Mouse (Mus musculus) brain, embryonic 18.5 days (tissue): ENCODE measurements around the gene Ncbp3.

ENCODE experiments used
- DNase-seq: peaks from one replicate; pipeline ENCODE4 v3.0.0-alpha.2; 2012; ENCODE audit warnings: low read depth, low spot score

Ncbp3 gene

DNA sequence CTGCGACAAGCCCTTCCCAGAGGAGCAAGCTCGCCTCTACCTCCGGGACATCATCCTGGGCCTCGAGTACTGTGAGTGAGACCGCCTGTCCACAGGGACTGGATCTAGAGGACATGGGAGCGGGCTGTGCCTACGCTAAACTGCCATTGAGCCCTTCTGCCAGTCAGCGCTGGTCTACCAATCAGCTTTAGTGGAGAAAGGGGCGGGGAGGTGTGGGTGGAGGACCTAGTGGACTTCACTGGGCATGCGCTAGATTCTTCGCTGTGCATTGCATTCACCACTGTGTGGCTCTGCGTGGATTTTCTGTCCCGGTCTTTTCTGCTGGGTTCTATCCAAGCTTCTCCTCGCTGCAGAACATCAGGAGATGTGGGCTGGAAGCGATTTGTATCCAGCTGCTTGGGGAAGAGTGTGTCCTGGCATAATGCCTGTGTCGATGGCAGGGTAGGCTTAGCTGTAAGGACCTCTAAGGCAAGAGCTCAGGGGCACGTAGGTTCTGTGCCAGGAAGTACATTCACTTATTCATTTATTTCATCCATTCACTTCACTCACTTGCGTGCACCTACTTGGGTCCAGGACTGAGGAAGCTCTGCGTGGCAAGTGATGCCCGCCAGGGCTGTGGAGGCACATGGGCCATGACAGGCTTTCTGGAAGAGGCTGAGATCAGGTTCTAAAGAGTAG is 16.6 kb upstream of the Ncbp3 start:
- DNase-seq = peak; percentile 78

DNA sequence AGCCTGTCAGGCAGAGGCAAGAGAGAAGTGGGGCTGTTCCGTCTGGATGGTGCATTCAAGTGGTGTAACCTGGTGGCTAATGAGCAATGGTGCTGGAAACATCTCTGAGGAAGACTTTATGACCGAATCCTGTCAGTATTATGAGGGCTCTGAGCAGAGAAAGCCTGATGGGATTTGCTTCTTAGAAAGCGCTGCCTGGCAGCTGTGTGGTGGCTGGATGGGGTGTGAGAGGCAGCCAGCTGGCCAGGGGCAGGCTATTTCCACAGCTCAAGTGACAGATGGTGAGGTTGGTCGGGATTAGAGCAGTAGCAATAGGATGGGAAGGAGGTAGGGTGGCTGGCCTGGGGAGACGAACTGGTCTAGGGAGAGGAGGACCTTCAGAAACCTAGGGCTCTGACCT is 16.0 kb upstream of the Ncbp3 start:
- DNase-seq = no peak

DNA sequence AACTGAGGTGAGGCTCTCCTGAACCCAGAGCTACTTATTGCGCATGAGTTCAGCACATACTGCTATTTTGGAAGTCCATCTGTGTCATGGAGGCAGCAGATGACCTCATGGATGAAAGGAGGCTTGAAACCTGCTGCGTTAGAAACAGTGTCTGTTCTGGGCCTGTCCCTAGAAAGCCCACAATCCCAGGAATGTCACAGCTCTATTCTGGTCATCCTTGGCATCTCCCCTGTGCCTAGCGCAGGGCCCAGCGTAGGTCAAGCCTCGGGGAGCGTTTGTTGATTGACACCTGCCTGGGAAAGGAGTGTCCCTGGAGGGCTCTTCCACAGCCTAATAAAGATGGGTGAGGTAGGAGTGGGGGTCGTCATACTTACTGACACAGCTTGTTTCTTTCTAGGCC is 11.5 kb upstream of the Ncbp3 start:
- no peak for DNase-seq

DNA sequence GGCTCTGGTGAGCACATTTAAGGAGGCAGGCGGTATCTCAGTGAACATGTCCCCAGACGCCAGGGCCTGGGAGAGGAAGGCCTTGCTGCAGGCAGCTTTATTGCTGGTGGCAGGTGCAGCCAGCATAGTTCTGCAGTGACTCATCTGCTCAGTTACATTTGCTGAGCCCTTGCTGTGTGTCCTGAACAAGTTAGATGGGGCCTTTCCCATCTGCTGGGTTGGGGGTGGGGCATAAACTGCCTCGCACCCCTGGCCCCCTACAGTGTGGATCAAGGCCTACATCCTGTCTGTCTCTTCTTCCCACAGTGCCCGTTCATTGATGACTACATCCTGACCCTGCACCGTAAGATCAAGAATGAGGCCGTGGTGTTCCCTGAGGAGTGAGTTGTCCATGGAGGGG is 10.7 kb upstream of the Ncbp3 start:
- DNase-seq = no peak

DNA sequence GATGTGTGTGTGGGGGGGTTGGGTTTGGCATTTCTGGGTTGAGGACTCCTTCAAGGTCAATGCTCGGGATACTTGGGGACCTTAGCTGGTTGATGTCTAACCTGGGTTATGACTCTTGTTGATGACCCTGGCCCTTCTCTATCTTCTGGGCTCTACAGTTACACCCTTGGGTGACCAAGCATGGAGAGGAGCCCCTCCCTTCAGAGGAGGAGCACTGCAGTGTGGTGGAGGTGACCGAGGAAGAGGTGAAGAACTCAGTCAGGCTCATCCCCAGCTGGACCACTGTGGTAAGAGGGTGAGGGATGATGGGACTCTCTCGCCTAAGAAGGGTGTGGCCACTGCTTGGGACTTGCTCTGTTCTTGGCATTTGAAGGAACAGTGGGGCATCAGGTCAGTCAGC is 9.9 kb upstream of the Ncbp3 start:
- DNase-seq = no peak

DNA sequence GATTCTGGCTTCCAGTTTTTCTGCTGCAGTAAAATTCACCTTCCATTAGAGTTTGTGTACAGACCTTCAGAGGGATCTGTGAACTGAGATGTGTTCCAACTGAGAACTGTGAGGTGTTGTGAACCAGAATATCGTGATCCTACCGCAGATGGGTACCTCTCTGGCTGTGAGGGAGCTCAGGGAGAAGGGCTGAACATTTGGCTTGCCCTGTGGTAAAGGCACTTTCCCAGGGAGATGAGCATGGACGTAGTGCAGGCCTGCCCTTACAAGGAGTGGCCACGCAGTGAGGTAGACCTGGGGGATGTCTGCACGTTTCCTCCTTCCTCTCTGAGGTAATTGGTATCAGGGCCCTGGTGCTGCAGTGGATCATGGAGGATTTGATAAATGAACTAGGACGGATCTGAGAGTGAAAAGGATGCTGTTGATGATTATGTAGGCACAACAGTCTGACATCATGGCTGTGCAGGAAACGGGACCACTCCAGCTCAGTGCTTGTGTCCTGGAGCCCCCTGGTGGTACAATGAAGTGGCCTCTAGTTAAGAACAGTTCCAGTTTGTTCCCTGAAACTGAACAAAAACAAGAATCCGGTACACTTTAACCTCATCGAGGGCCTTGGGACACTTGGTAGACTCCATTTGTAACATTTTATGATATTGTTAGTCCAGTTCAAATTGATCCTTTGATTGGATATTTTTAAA is 8.3 kb upstream of the Ncbp3 start:
- DNase-seq = no peak

DNA sequence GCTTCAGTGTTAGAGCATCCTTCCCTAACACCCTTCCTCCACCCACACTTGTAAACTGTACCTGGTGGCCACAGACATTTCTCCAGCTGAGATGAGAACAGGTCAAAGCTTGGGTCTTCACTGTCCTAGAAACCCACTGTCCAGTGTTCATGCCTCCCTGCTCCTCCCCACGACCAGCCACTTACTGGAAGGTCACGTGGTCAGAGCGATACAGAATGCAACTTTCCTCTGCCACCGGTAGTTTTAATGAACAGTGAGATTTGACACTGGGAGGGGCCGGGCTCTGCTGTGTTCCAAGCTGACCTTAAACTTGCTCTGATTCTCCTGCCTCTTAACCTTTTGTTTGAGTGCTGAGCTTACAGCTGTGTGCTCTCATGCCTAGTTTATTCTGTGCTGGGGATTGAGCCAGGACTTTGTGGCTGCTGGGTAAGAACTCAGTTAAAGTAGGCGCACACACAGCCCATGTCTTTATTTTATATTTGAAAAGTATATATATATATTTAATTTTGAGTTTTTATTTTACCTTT is 3.3 kb upstream of the Ncbp3 start:
- DNase-seq = no peak

DNA sequence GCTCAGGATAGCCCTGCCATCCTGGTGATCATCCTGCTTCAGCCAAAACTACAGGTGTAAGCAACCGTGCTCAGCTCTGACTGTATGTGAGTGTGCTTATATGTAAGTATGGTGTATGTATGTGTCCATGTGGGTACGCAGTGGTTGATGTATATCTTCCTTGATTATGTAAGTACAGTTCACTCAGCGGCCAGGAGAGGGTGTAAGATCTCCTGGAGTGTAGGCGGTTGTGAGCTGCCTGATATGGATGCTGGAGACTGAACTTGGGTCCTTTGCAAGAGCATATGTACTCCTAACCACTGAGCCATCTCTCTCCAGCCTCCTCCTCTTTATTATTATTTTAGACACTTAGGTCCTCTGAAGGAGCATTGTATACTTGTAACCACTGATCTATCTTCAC is 2.8 kb upstream of the Ncbp3 start:
- DNase-seq = no peak

DNA sequence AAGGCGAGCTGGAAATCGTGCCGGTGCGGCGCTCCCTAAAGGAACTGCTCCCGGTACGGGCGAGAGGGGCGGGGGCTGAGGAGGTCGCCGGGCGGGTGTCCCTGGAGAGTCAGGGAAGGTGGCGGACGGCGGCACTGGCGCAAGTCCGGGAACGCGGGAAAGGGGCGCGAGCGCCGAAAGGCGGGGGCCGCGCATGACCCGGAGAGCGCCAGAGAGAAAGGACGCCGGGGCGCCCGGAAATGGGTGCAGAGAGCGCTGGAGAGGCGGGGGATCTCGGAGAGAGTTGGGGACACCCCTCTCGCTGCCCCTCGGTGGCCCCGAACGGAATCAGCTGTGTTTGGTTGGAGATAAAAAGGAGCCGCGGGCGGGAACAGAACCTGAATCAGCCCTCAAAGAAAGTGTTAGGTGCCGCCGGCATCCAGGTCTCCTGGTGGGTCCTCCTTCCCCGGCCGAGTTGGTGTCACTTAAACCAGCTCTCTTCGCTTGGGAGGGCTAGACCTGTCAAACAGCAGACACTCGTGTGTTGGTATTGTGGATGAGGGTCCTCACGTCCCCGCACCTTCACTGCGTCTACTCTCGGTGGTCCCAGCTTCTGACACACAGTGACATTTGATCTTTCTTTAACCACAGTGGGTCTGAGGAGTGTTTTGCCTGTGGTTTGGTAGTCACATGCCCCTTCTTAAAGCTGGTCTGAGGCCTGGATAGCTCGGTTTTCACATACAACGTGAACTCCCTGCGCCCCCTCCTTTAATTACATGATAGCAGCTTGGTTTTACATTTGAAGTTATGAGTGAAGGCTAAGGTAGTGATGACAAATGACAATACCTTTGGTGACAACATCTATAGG is 670 bp downstream of the Ncbp3 start:
- no peak for DNase-seq

DNA sequence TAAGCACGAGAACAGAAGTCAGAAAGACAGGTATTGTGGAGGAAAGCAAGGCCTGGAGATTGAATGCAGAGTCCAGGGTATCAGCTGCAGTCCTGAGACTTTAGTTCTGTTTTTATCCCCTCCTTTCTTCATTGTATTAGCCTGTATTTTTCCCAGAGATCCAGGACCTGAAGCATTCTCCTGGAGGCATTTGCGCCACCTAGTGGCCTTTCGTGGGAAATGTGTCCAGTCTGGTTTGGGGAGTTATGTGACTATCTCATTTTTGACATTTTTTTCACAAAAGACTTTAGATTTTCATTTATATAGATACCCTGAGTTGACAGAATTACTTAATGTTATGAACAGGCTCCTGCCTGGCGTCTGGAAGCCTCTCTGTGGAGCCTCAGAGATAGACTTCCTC is 1.8 kb downstream of the Ncbp3 start:
- no peak for DNase-seq

DNA sequence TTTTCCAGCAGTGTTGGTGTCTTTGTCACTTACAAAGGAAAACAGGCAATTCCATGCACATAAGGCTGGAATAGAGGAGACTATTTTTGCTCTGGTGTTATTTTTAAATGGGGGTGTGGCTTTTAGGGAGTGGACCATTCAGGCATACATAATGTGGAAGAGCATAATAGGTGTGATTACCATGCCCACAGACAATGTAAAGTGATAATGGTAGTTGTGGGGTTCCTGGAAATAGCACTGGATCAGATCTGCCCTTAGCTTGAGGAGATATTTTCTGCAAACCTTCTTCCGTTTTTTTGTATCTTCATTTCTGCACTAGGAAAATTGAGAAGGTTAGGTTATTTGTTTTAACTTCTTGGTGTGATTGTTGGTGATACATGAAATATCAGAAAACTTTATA is 5.2 kb downstream of the Ncbp3 start:
- no peak for DNase-seq

DNA sequence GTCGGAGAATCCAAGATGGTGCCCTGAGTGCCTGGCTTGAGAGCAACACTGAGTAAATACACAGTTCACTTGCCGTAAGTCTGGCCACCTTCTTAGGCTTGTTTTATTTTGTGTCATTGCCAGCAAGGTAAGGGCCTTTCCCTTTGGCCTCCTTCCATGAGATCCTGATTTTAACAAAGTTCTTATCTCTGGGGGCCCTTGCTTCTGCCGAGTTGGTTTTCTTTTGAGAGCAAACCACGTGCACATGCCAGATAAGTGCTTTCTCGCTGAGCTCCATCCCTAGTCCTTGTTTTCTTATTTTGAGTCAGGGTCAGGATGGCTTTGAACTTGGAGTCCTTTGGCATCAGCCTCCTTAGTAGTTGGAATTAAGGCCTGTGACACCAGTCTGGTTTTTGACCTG is 10.1 kb downstream of the Ncbp3 start:
- DNase-seq = no peak

DNA sequence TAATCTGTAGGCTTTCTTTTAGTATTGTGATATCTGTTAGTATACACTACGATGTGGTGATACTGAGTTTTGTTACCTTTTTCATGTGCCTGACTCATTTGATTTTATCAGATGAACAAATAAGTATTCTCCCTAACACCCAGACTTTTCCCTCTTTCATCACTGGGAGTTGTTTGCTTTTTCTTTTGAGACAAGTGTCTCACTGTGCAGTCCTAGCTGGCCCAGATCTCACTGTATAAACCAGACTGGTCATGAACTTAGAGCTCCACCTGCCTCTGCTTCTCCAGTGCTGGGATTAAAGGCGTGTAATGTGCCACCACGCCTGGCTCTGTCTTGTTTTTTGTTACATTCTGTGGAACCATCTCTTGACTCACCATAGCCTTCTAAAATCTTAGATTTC is 12.0 kb downstream of the Ncbp3 start:
- no peak for DNase-seq

DNA sequence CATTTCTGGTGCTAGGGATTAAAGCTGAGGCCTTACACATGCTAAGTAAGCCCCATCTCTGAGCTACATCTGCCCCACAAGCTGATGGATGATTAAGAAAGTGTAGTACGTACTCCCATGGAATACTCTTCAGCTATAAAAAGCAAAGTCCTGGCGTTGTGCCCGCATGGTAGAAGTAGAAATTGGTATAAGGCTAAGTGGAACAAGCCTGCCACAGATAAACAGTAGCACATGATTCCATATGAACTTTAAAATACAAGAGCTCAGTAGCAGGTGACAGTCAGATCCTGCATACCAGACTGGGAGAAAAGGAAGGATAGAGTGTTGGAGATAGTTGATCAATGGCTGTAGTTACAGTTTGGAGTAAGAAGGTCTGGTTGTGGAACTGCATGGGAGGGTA is 13.8 kb downstream of the Ncbp3 start:
- no peak for DNase-seq

DNA sequence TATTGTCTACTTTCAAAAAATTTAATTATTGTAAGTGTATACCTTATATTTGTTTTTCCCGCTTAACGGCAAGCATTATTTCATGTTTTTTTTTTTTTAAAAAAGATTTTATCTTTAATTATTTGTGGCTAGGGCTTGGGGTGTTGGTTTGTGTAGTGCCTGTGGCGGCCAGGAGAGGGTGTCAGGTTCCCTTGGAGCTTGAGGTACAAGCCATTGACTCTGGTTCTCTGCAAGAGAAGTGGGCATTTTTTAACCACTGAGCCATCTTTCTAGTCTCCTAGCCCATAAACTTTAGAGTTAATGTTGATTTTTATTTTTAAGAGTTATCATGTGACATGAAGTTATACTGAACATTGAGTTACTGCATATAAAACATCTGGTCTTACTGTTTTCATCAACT is 24.3 kb downstream of the Ncbp3 start:
- DNase-seq = no peak

DNA sequence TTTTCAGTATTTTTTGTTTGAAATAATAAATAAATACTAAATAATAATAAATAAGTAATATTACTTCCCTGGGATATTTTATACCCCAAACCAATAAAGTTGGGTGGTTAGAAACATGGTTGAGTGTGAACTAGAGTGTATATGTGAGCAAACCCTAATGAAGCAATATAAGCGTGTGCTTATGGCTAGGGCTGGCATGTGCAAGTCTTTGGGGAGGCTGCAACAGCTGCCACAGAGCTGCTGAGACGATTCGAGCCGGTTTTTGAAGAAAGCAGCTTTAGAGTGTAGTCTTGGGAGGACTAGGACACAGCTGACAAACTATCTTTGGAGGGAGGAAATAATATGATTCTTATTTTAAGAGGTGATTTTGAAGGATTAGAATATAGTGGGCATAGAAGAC is 28.7 kb downstream of the Ncbp3 start:
- DNase-seq = no peak

DNA sequence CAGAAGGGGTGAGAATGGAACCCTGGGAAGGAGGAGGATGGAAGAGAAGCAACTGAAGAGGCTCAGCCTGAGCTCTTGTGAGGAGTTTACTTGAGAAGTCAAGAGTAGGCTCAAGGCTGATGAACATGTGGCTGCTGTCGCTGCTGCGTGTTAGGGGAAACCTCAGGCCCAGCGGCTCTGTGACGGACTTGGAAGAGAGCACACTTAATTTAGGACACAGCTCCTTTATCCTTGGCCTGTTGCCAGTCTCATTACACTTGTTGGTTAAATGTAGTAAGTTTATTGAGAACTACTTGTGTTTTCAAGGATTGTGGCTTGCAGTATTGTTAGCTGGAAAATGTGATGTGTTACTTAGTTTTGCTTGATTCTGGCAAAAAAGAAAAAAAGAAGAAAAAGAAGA is 29.1 kb downstream of the Ncbp3 start:
- no peak for DNase-seq

DNA sequence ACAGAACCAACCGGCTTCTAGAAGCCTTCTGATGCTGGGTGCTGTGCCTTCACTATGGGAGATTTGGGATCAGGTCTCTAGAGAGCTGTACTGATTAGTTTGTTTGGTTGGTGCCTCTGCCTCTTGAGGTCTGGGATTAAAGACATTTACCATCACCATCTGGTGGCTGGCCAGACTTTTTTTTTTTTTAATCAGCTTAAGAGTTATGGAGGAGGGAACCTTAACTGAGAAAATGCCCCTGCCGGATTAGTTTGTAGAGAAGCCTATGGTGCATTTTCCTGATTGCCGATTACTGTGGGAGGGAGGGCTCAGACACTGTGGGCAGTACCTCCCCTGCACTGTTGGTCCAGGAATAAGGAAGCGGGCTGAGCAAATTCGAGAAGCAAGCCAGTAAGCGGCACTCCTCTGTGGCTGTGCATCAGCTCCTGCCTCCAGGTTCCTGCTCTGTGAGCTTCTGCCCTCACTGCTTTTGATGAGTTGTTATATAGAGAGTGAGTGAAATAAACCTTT is 29.7 kb downstream of the Ncbp3 start:
- no peak for DNase-seq

DNA sequence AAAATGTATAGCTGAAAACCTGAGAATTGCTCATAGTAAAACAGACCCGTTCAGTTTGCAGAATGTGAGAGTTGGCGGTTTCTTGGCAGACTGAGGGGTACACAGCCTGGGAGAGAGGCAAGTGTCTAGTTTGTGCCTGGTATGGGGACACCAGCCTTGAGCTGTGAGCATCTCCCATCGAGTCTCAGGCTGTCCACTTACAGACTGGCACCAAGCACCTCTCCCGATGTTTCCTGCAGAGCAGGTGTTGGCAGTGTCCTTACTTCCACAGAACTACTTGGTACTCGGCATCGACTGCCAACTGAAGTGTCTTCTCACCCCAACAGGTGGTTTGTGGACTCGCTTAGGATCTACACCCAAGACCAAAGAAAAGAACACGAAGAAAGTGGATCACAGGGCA is 31.0 kb downstream of the Ncbp3 start:
- DNase-seq = no peak

DNA sequence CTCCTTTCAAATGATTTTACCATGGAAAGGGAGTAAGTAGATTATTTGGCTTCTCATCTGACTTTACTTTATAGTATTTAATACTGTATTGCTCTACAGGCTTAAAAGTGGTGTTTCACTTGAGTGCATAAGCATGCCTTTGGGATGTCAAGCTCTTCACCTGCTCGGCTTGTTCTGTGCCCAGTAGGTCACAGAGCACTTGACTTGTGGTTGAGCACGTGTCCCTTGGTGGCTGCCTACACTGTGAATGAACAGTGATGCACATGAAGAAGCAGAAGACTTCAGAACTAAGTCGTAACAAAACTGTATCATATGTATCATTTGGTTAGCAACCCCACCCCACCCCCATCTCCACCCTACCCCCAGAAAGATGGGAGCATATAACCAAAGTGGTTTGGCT is 32.7 kb downstream of the Ncbp3 start:
- no peak for DNase-seq

DNA sequence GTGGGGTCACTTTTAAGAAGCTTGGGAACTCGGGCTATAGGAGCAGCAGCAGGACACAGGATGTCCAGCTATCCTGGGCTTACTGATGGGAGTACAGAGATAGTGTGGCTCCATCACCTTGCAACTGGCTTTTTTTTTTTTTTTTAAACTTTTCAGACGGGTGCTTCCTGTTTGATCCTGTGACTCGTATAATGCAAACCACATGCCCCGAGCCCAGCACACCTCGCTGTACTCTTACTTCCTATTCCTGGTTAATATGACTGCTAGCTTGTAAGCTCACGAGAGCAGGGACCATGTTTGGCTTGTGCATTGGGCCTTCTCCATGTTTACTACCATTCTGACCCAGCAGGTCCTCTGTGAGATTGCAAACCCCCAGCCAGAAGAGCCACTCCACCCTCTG is 36.7 kb downstream of the Ncbp3 start:
- no peak for DNase-seq

DNA sequence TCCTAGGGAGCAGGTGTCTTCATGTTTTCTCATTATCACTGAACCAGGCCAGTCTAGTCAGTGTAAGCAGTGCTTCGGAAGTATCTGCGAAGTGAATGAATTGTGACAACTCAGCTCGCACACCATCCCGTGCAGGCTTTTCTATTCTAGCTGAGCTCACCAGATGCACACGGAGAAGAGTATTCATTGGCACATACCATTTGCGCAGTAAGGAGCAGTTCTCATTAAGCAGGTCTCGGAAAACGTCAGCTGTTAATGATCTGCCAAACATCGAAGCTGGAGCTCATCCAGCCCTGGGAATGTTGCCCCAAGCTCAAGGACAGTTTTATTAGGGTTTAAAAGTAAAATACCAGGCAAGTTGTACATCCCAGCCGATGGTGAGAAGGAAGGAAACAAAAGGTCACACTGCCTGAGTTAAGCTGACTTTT is 37.2 kb downstream of the Ncbp3 start:
- DNase-seq = no peak
